ENCODE assay signal across 20 mouse cellular contexts in the genomic region with DNA sequence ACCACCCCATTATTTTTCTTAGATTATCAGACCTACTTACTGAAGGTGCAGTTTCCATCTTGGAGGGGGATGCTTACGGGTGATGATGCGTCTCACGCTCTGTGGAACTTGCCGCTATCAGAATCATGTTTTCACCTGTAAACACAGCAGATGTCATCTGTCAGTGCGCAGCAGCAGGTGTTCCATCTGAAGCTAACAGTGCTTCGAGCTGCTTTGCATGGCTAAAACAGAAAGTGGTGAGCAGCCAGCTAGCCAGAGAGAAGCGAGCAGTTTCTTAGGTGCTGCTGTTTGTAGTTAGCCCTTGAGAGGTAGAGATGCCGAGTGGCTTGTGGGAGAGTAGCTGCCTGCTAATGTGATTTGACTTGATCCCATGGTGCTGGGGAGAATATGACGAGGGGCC.
"Had no signal": no experiment of that assay in that cellular context is flagged by ENCODE, and none has a peak within 500 bp of the region (broad histone marks: within the 10 kb centered on the region; RNA-seq: fewer than 3 reads in every experiment).

No protein-coding gene starts in this region.

- H3K27ac ChIP-seq: kidney, postnatal 0 days; layer of hippocampus, adult 2 months; lung, embryonic 15.5 days; midbrain, embryonic 10.5 days; midbrain, embryonic 13.5 days; neural tube, embryonic 13.5 days; stomach, embryonic 15.5 days had no signal

- H3K4me3 ChIP-seq: layer of hippocampus, adult 2 months; lung, embryonic 15.5 days; megakaryocyte, embryonic 14.5 days; midbrain, embryonic 10.5 days; midbrain, embryonic 13.5 days; myocyte; neural tube, embryonic 13.5 days; stomach, embryonic 15.5 days had no signal

- H3K9me3 ChIP-seq: lung, embryonic 15.5 days; megakaryocyte, embryonic 14.5 days; midbrain, embryonic 10.5 days; midbrain, embryonic 13.5 days; neural tube, embryonic 13.5 days; stomach, embryonic 15.5 days had no signal

- ATAC-seq: intestine, postnatal 0 days; midbrain, embryonic 13.5 days; midbrain, embryonic 16.5 days had no signal

- H3K4me2 ChIP-seq: lung, embryonic 15.5 days; midbrain, embryonic 13.5 days; neural tube, embryonic 13.5 days; stomach, embryonic 15.5 days had no signal

- DNase-seq: kidney, adult 2 months; kidney, postnatal 25 days; layer of hippocampus, adult 9-11 months; lung, adult 18-20 months; lung, postnatal 10 days; lung, postnatal 36 days; right cerebral cortex, postnatal 14 days; right cerebral cortex, postnatal 4 days; thymus, postnatal 25 days had no signal

- H3K9ac ChIP-seq: lung, embryonic 15.5 days; midbrain, embryonic 13.5 days; neural tube, embryonic 13.5 days; stomach, embryonic 15.5 days had no signal

- H3K4me1 ChIP-seq: lung, embryonic 15.5 days; midbrain, embryonic 10.5 days; midbrain, embryonic 13.5 days; neural tube, embryonic 13.5 days; stomach, embryonic 15.5 days had no signal

- H3K27me3 ChIP-seq: lung, embryonic 15.5 days; megakaryocyte, embryonic 14.5 days; midbrain, embryonic 13.5 days; neural tube, embryonic 13.5 days; stomach, embryonic 15.5 days had no signal
